Mouse (Mus musculus) limb, embryonic 13.5 days (tissue): ENCODE measurements around the gene Rbm39. TPM values are rescaled to one million over a fixed set of nuclear protein-coding genes. Genes with fewer than 3 reads are reported as not detected.
"Not testable (repeated sequence)": the region's sequence is repeated elsewhere in the genome, so short reads cannot be mapped to it uniquely, and the experiment has no call there.

ENCODE experiments used
- ATAC-seq: fragments of 200-750 bp; cut with Nextera tagmentation; 2 replicates; pipeline ENCODE4 v1.8.0; 2017; ENCODE audit warnings: low read depth, moderate number of reproducible peaks, moderate TSS enrichment; ENCODE audit not compliant: low FRiP score
- H3K27ac ChIP-seq: fragments of 300-500 bp; sonication (generic); 2 replicates; pipeline ENCODE4 v1.5.1; 2015; ENCODE audit warnings: inconsistent platforms, mild to moderate bottlenecking, moderate library complexity
- H3K27me3 ChIP-seq: fragments of 300-500 bp; sonication (generic); 2 replicates; pipeline ENCODE4 v1.6.1; 2015; ENCODE audit warnings: mild to moderate bottlenecking, inconsistent platforms
- H3K36me3 ChIP-seq: fragments of 300-500 bp; sonication (generic); 2 replicates; pipeline ENCODE4 v1.6.1; 2015; ENCODE audit warnings: inconsistent platforms, mild to moderate bottlenecking, moderate library complexity
- H3K4me1 ChIP-seq: fragments of 300-500 bp; sonication (generic); 2 replicates; pipeline ENCODE4 v1.6.1; 2015; ENCODE audit warnings: inconsistent platforms
- H3K4me2 ChIP-seq: fragments of 300-500 bp; sonication (generic); replicated peaks from 2 replicates; pipeline ENCODE4 v1.6.1; 2015; ENCODE audit warnings: inconsistent platforms, mild to moderate bottlenecking, moderate library complexity
- H3K4me3 ChIP-seq: fragments of 300-500 bp; sonication (generic); 2 replicates; pipeline ENCODE4 v1.5.1; 2015; ENCODE audit warnings: moderate library complexity, mild to moderate bottlenecking, inconsistent platforms
- H3K9ac ChIP-seq: fragments of 300-500 bp; sonication (generic); 2 replicates; pipeline ENCODE4 v1.6.1; 2015; ENCODE audit warnings: mild to moderate bottlenecking, inconsistent platforms
- H3K9me3 ChIP-seq: fragments of 300-500 bp; sonication (generic); 2 replicates; pipeline ENCODE4 v1.6.1; 2016; ENCODE audit warnings: inconsistent platforms
- WGBS: fragments of 180-500 bp; shearing (Covaris S2); methylation state at CpG from one replicate; pipeline ENCODE4 v1.1.7; 2015; 5-methylcytosine and 5-hydroxymethylcytosine counted together
- polyA plus RNA-seq: library from polyadenylated mRNA; unstranded; fragments of >200 nt; fragmentation: Nextera tagmentation; extraction: Ambion mirVana; gene quantifications from 2 replicates; pipeline ENCODE4 v1.2.1, GENCODE M21; 2015

Gene Rbm39
- polyA plus RNA-seq, 1 experiment from 2014 or later = 818 TPM

DNA sequence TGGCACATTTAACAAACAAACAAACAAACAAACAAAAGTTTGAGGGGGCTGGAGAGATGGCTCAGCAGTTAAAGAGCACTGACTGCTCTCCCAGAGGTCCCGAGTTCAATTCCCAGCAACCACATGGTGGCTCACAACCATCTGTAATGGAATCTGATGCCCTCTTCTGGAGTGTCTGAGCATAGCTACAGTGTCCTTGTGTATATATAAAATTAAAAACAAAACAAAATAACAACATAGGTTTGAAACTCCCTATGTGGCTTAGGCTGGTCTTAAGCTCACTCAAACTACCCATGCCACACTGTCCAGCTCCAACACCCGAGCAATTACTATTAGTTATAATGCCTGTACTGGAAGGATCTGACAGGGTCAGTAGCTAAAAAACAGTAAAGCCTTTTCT is 37.2 kb downstream of the Rbm39 start:
- WGBS = 74% methylated on average over 2 of the region's 2 CpGs
- peaks cover 17% of the 10 kb centered on the region for H3K4me1 ChIP-seq
- H3K4me2 ChIP-seq = peak overlapping the region; percentile 81
- no peaks in the 10 kb centered on the region for H3K27me3 ChIP-seq
- no peaks in the 10 kb centered on the region for H3K9me3 ChIP-seq
- no peak for ATAC-seq
- peak overlapping the region; percentile 95; the same call in 1 of the 2 replicates for H3K27ac ChIP-seq
- H3K4me3 ChIP-seq = peak overlapping the region; percentile 89
- peaks cover 23% of the 10 kb centered on the region for H3K36me3 ChIP-seq
- peak overlapping the region; percentile 91 for H3K9ac ChIP-seq

DNA sequence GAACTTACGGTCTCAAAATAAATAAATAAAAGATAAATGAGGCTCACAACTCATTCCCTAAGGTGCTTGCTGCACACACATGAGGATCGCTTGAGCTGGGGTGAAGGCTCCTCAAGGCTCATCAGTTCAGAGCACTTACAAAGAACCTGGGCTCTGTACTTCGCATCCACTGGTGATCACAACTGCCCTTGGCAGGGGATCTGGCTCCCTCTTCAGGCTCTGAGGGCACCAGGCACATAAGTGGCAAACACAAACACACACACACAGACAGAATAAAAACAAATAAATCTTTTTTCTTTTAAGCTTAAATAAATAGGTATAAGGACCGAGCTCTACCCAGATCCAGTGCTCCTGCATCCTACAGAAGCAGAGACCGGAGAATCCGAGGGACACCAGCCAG is 44.3 kb downstream of the Rbm39 start:
- Histone ChIP-seq H3K27me3 (no peaks in the 10 kb centered on the region), H3K9me3 (no peaks in the 10 kb centered on the region), H3K4me2 (no peak overlapping the region), H3K4me3 (no peak overlapping the region), H3K36me3 (peaks cover 22% of the 10 kb centered on the region), H3K27ac (no peak overlapping the region), H3K9ac (no peak overlapping the region), H3K4me1 (no peaks in the 10 kb centered on the region)
- no peak for ATAC-seq
- WGBS = 88% methylated on average over 6 of the region's 6 CpGs

GRCm38 (mm10) chr2:156134161-156134560 is 45.9 kb downstream of the Rbm39 start:
- no peak for ATAC-seq
- 94% methylated on average over 5 of the region's 5 CpGs for WGBS
- H3K4me2 ChIP-seq = no peak overlapping the region
- H3K4me3 ChIP-seq = no peak overlapping the region
- H3K27ac ChIP-seq = no peak overlapping the region
- no peaks in the 10 kb centered on the region for H3K27me3 ChIP-seq
- no peaks in the 10 kb centered on the region for H3K4me1 ChIP-seq
- no peak overlapping the region for H3K9ac ChIP-seq
- peaks cover 25% of the 10 kb centered on the region for H3K36me3 ChIP-seq
- no peaks in the 10 kb centered on the region for H3K9me3 ChIP-seq

- no peak within 1 kb of the TSS for H3K4me2 ChIP-seq
- whole genome bisulfite sequencing = 93% methylated on average over 5 of the region's 5 CpGs
- no peak for ATAC-seq
- peaks cover 53% of the 10 kb centered on the region for H3K36me3 ChIP-seq
- no peaks in the 10 kb centered on the region for H3K4me1 ChIP-seq
- no peak within 1 kb of the TSS for H3K9ac ChIP-seq
- no peak within 1 kb of the TSS for H3K4me3 ChIP-seq
- no peaks in the 10 kb centered on the region for H3K27me3 ChIP-seq
- no peak within 1 kb of the TSS for H3K27ac ChIP-seq
- H3K9me3 ChIP-seq = no peaks in the 10 kb centered on the region
These were observed 53.0 kb downstream of the Rbm39 start, which contains the start of gene Gm28036 for GRCm38 (mm10) chr2:156126992-156127391. Gm28036 (minus strand) TSS chr2:156127092.

DNA sequence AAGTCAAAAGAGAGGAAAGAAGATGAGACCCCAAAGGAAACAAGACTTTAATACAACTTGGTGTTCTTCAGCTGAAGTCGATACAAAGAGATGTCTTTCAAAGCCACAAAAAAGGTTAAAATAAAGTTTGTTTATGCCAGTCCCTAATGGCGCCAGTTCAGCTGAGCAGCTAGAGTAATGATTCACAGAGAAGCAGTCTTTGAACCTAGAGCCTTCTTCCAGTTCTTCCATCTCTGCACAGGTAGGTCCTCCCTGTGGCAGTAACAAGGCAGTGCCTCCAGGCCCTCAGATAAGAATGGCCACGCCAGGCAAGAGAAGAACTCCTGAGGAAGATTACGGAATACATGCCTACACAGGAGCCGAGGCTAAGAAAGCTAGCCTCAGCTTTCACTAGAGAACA is 56.3 kb downstream of the Rbm39 start:
- H3K4me1 ChIP-seq = no peaks in the 10 kb centered on the region
- H3K36me3 ChIP-seq = peaks cover 40% of the 10 kb centered on the region
- H3K27ac ChIP-seq = no peak overlapping the region
- H3K9ac ChIP-seq = no peak overlapping the region
- no peak for ATAC-seq
- H3K27me3 ChIP-seq = no peaks in the 10 kb centered on the region
- no peaks in the 10 kb centered on the region for H3K9me3 ChIP-seq
- H3K4me2 ChIP-seq = no peak overlapping the region
- no peak overlapping the region for H3K4me3 ChIP-seq
- whole genome bisulfite sequencing = 88% methylated on average over 5 of the region's 5 CpGs

- H3K4me3 ChIP-seq = no peak overlapping the region
- H3K4me1 ChIP-seq = no peaks in the 10 kb centered on the region
- H3K4me2 ChIP-seq = no peak overlapping the region
- no peaks in the 10 kb centered on the region for H3K27me3 ChIP-seq
- no peak overlapping the region for H3K27ac ChIP-seq
- peaks cover 14% of the 10 kb centered on the region; the same call in 1 of the 2 replicates for H3K36me3 ChIP-seq
- no peak overlapping the region for H3K9ac ChIP-seq
- no peak for ATAC-seq
- no peaks in the 10 kb centered on the region for H3K9me3 ChIP-seq
These were observed 60.5 kb downstream of the Rbm39 start for GRCm38 (mm10) chr2:156119566-156119965.

DNA sequence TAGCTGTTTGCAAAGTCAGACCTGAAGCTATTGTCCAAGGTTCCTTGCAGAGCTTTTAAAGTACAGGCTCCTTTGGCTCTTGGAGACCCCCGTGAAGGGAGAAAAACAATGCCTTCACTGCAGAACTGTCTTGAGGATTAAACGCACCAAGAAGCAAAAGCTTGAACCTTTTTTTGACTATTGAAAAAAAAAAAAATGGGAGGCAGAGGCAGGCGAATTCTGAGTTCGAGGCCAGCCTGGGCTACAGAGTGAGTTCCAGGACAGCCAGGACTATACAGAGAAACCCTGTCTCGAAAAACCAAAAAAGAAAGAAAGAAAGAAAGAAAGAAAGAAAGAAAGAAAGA is 68.0 kb downstream of the Rbm39 start:
- peak overlapping the region; percentile 92 for H3K27ac ChIP-seq
- peak overlapping the region; percentile 97 for H3K9ac ChIP-seq
- not testable (repeated sequence) for H3K9me3 ChIP-seq, H3K4me1 ChIP-seq, ATAC-seq, H3K36me3 ChIP-seq, H3K27me3 ChIP-seq
- H3K4me3 ChIP-seq = peak overlapping the region; percentile 95
- WGBS = 27% methylated on average over 5 of the region's 5 CpGs
- peak overlapping the region; percentile 69 for H3K4me2 ChIP-seq

DNA sequence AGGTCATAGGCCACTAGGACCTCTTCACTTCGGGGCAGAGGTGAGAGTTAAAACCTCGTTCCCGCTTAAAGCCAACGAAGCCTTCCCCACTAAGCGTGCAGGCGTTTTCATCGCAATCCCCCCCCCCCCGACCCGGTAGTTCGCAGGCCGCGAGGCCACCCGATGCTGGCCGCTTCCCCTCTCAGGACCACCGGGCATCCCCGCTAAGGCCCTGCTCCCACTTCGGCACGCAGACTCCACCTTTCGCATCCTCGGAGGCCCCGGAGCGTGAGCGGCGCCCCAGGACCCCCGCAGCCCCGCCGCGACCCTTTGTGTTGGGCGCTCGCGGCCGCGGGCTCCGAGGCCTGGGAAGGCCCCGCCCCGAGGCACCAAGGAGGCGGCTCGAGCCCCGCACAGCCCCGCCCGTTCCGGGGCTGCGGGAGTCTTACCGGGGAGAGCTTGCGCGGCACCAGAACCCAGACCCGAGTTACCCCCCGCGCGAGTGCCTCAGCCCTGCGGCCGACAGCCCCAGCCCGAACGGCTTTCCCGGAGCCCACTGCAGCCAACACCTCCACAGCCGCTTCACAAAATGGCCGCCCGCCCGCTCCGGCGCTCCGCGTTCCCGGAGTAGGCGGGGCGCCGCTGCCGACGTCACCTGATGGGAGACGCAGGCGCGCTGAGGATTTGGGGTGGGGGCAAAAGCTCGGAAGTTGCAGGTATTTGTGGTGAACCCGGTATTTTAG is 68.5 kb downstream of the Rbm39 start, which contains the start of the genes Cpne1 and Rbm12:
Cpne1 (minus strand) TSS at position 608 of the 722 bp plus-strand sequence.
Rbm12 (minus strand) TSS at position 621 of the 722 bp plus-strand sequence.
- ATAC-seq = peak; percentile 93
- peaks cover 11% of the 10 kb centered on the region for H3K4me1 ChIP-seq
- H3K27me3 ChIP-seq = no peaks in the 10 kb centered on the region
- peak within 1 kb of the TSS; percentile 69 for H3K4me2 ChIP-seq
- no peaks in the 10 kb centered on the region for H3K9me3 ChIP-seq
- H3K4me3 ChIP-seq = peak within 1 kb of the TSS; percentile 95
- peak within 1 kb of the TSS; percentile 97 for H3K9ac ChIP-seq
- peaks cover 3% of the 10 kb centered on the region; the same call in 1 of the 2 replicates for H3K36me3 ChIP-seq
- H3K27ac ChIP-seq = peak within 1 kb of the TSS; percentile 92
- under 1% methylated on average over 74 of the region's 74 CpGs for WGBS

- H3K9ac ChIP-seq = peak overlapping the region; percentile 97
- peaks cover 15% of the 10 kb centered on the region for H3K4me1 ChIP-seq
- H3K27me3 ChIP-seq = no peaks in the 10 kb centered on the region
- no peaks in the 10 kb centered on the region for H3K9me3 ChIP-seq
- ATAC-seq = peak; percentile 73
- WGBS = under 1% methylated on average over 16 of the region's 16 CpGs
- H3K4me3 ChIP-seq = peak overlapping the region; percentile 95
- H3K36me3 ChIP-seq = peaks cover 7% of the 10 kb centered on the region; the same call in 1 of the 2 replicates
- peak overlapping the region; percentile 92 for H3K27ac ChIP-seq
- H3K4me2 ChIP-seq = peak overlapping the region; percentile 69
These were observed 69.2 kb downstream of the Rbm39 start for GRCm38 (mm10) chr2:156110627-156111357.

Other genes with a start within 250 kb of the Rbm39 start
- gene Uqcc1, start 249.9 kb downstream of the Rbm39 start, polyA plus RNA-seq = 66.9 and 74.7 TPM in 2 replicates
- gene Gm15557, start 239.5 kb downstream of the Rbm39 start, polyA plus RNA-seq = 0.60 and 1.2 TPM in 2 replicates
- gene Gdf5, start 234.9 kb downstream of the Rbm39 start, polyA plus RNA-seq = 101 and 107 TPM in 2 replicates
- gene Cep250, start 223.8 kb downstream of the Rbm39 start, polyA plus RNA-seq = 32.1 and 32.2 TPM in 2 replicates
- gene 6430550D23Rik, start 172.3 kb downstream of the Rbm39 start, polyA plus RNA-seq = 1.5 and 1.9 TPM in 2 replicates
- 228 and 246 TPM in 2 replicates for gene Ergic3, start 172.2 kb downstream of the Rbm39 start, polyA plus RNA-seq
- gene Fer1l4, start 127.3 kb downstream of the Rbm39 start, polyA plus RNA-seq = not detected in 2 replicates
- gene Spag4, start 115.1 kb downstream of the Rbm39 start, polyA plus RNA-seq = 3.9 and 4.3 TPM in 2 replicates
- 62.5 and 64.4 TPM in 2 replicates for gene Cpne1, start 68.3 kb downstream of the Rbm39 start, polyA plus RNA-seq
- gene Rbm12, start 68.3 kb downstream of the Rbm39 start, polyA plus RNA-seq = 28.8 and 36.8 TPM in 2 replicates
- 15.4 and 20.3 TPM in 2 replicates for gene Gm28036, start 53.1 kb downstream of the Rbm39 start, polyA plus RNA-seq
- gene Romo1, start 36.2 kb downstream of the Rbm39 start, polyA plus RNA-seq = 382 and 393 TPM in 2 replicates
- 36.1 and 36.6 TPM in 2 replicates for gene Nfs1, start 36.1 kb downstream of the Rbm39 start, polyA plus RNA-seq
- 91.7 and 94.0 TPM in 2 replicates for gene Phf20, start 16.2 kb upstream of the Rbm39 start, polyA plus RNA-seq
- 3.9 and 4.4 TPM in 2 replicates for gene Cnbd2, start 132.1 kb upstream of the Rbm39 start, polyA plus RNA-seq
- 69.6 and 70.4 TPM in 2 replicates for gene Scand1, start 132.5 kb upstream of the Rbm39 start, polyA plus RNA-seq
- gene Epb41l1, start 240.7 kb upstream of the Rbm39 start, polyA plus RNA-seq = 3.3 and 3.7 TPM in 2 replicates